Mouse (Mus musculus): ENCODE results near the gene Fbp2. TPM values are rescaled to one million over a fixed set of nuclear protein-coding genes. Genes with fewer than 3 reads are reported as not detected.
A peak's percentile ranks its signal among the peaks of the same experiment; 100 is the strongest.
"Not testable (repeated sequence)": the region's sequence is repeated elsewhere in the genome, so short reads cannot be mapped to it uniquely, and the experiment has no call there.

Fbp2 gene
- total RNA-seq, 2 experiments from 2014 or later: 23.7 to 25.1 TPM

- DNase-seq: no peak
Measured at GRCm38 (mm10) chr13:62865651-62866315, 7.6 kb upstream of the Fbp2 start.

GRCm38 (mm10) chr13:62863771-62864170, 5.5 kb upstream of the Fbp2 start:
- DNase-seq: no peak

- DNase-seq: no peak
Measured at GRCm38 (mm10) chr13:62862875-62863274, 4.7 kb upstream of the Fbp2 start.

GRCm38 (mm10) chr13:62860068-62860467, 1.8 kb upstream of the Fbp2 start:
- no peak for DNase-seq

GRCm38 (mm10) chr13:62859251-62859650, 1.0 kb upstream of the Fbp2 start:
- DNase-seq: peak; percentile 7 to 32

- DNase-seq: peak; percentile 60 to 67
Measured at GRCm38 (mm10) chr13:62856850-62857249, 1.4 kb downstream of the Fbp2 start.

- DNase-seq: peak; percentile 76 to 85
Measured at GRCm38 (mm10) chr13:62856305-62856675, 1.9 kb downstream of the Fbp2 start.

- DNase-seq: peak in 1 of 2 experiments; percentile 4
Measured at GRCm38 (mm10) chr13:62855396-62856304, 2.6 kb downstream of the Fbp2 start.

- DNase-seq: peak; percentile 48 to 89
Measured at GRCm38 (mm10) chr13:62854666-62855065, 3.6 kb downstream of the Fbp2 start.

GRCm38 (mm10) chr13:62833341-62833740, 24.9 kb downstream of the Fbp2 start:
- DNase-seq: no peak

- DNase-seq: no peak
Measured at GRCm38 (mm10) chr13:62832239-62832638, 26.0 kb downstream of the Fbp2 start.

GRCm38 (mm10) chr13:62815705-62816104, 42.5 kb downstream of the Fbp2 start:
- DNase-seq: not testable (repeated sequence)

GRCm38 (mm10) chr13:62812713-62813112, 45.5 kb downstream of the Fbp2 start:
- DNase-seq: no peak

- DNase-seq: not testable (repeated sequence)
Measured at GRCm38 (mm10) chr13:62807981-62808380, 50.2 kb downstream of the Fbp2 start.

Other genes with a start within 250 kb of the Fbp2 start
- gene 6720489N17Rik, start 234.2 kb downstream of the Fbp2 start, total RNA-seq (2021): under 1 TPM; 0.55 to 0.87 TPM
- 1 to 10 TPM; 2.1 to 2.6 TPM for gene Platr25, start 97.7 kb downstream of the Fbp2 start, total RNA-seq (2021)
- gene Gm5141, start 72.6 kb downstream of the Fbp2 start, total RNA-seq (2021): under 1 TPM; 0.52 to 0.72 TPM
- gene Fbp1, start 29.9 kb upstream of the Fbp2 start, total RNA-seq (2021): under 1 TPM; 0.20 to 0.31 TPM
- gene 2010111I01Rik, start 106.5 kb upstream of the Fbp2 start, total RNA-seq (2021): 10 to 100 TPM; 82.0 to 84.9 TPM

Measured in heart, adult 18-20 months (tissue).